Mouse (Mus musculus) urinary bladder, adult 18-20 months (tissue): ENCODE measurements around the gene Irak2.

Source experiments
- DNase-seq, 2 experiments: peaks; one replicate each; pipeline ENCODE4 v3.0.0; 2022; ENCODE audit warnings: low spot score in 2 of 2, mixed read lengths in 2 of 2

Gene Irak2

DNA sequence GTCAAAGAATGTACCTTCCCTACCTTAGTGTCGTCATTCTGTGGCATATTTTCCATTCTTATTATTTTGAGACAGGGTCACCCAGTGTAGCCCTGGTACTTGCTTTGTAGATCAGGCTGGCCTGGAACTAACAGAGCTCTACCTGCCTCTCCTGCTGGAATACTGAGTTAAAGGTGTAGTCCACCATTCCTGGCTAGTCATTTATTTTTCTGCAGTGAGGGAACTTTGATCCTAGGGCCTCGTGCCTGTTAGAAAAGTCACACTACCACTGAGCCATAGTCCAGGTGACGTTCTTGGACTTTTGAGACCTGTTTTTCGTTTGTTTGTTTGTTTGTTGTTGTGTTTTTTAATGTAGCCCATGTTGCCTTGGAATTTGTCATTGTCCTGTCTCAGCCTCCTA lies 934 bp downstream of the Irak2 start:
- no peak for DNase-seq

DNA sequence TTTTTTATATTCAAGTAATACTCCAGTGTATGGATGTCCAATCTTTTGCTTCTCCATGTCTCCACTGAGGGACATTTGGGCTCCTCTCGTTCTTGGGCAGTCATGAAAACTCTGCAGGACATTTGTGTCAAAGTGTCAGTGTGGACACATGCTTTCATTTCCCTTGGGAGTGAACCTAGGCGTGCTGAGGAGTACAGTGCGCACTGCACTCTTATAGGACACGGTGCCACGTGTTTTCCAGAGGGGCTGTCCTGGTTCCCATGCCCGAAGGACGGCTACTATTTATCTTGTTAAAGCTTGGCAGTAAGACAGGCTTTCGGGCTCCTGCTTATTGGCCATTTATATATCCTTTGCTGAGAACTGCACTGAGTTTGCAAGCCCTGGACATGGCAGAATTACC lies 4.3 kb downstream of the Irak2 start:
- no peak for DNase-seq

DNA sequence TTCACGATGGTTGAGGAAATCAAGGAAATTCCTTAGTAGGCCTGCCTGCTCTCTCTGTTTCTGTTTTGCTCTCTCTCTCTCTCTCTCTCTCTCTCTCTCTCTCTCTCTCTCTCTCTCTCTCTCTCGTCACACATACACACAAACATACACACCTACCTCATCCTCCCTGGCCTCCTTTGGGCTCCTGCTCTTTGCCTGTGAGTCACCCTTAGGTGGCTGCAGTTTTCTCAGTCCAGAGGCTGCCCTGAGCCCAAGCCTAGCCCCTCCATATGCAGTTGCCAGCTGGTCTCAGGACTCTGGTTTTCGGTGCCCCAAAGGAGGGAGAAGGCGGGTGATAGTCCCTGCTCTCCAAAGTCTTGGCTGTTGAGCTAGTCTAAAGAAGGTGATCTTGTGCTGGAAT lies 4.8 kb downstream of the Irak2 start:
- DNase-seq, result no peak

DNA sequence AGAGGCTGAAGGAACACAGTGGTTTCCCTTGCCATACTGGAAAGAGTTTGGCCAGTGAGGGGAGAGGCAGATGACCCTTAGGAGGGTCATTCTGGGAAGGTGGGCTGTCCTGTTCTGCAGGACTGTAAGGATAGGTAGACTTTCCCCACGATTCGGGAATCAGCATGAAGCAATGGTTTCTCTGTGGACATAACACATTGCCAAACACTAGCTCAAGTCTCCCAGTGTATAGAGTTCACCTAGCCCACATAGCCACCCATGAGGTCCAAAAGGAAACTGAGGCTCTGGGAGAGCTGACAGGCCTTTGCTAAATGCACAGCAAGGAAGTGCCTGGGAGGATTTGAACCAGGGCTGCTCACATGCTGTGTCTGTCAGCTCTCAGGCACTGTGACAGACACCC lies 5.7 kb downstream of the Irak2 start:
- no peak for DNase-seq

GRCm38 (mm10) chr6:113644808-113645207 lies 6.5 kb downstream of the Irak2 start:
- no peak for DNase-seq

GRCm38 (mm10) chr6:113649346-113650196 lies 11.3 kb downstream of the Irak2 start:
- DNase-seq, result no peak

DNA sequence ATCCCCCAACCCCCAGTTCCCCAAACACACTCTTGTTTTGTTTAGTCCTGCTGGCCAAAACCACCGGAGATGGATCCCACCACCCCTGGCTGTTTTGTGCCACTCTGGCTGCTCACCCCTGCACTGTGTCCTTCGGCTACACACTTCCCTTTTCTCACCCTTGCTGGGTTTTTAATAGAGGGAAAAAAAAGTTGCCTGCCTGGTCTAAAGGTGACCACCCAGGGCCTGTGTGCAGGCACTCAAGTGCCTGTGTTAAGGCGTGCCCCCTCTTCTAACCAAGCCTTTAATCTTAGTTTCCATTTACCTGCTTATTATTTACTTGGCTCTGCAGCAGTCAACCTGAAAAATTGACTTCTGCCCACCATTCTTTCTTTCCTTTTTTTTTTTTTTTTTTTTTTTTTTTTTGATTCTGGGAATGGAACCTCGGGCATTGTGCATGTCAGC lies 12.0 kb downstream of the Irak2 start:
- no peak for DNase-seq

GRCm38 (mm10) chr6:113651626-113652025 lies 13.4 kb downstream of the Irak2 start:
- no peak for DNase-seq

GRCm38 (mm10) chr6:113653551-113653950 lies 15.3 kb downstream of the Irak2 start:
- DNase-seq, result no peak

- DNase-seq, result no peak
These were observed 15.8 kb downstream of the Irak2 start for GRCm38 (mm10) chr6:113654102-113654501.

- DNase-seq, result no peak
These were observed 16.6 kb downstream of the Irak2 start for GRCm38 (mm10) chr6:113654753-113655397.

DNA sequence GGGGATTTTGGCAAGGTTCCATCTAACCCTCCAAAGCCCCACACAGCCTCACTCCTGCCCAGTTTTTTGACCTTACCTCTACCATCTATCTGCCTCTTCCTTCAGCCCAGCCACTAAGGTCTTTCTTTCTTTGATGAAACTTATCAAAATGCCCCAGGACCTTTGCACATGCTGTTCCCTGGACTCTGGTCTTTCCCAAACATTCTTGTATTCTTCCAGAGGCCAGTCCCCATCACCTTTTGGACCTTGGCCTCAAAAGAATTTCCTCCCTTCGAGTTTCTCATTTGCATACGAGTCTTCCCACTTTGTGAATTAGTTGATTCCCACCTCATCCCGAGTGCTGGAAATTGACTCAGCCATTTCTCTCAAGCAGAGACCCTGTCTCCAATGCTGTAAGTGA lies 17.2 kb downstream of the Irak2 start:
- no peak for DNase-seq

DNA sequence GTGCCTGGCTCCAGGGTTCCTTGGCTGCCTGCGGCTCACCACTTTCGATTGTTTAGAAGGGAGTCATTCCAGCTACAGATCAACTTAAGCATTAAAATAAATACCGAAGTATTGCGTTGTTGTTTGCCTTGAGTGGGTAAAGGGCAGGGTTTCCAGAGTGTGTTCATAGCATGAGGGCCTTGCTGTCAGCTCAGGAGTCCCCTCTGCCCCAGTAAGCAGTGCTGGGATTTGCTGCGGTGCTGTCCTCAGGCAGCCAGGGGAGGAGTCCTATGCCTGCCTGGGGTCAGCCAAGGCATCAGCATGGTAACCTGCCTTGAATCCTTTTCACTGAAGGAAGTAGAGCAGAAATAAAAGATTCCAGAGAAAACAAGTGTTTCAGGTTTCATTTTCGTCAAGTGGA lies 18.6 kb downstream of the Irak2 start:
- peak in 1 of 2 experiments; percentile 52 for DNase-seq

DNA sequence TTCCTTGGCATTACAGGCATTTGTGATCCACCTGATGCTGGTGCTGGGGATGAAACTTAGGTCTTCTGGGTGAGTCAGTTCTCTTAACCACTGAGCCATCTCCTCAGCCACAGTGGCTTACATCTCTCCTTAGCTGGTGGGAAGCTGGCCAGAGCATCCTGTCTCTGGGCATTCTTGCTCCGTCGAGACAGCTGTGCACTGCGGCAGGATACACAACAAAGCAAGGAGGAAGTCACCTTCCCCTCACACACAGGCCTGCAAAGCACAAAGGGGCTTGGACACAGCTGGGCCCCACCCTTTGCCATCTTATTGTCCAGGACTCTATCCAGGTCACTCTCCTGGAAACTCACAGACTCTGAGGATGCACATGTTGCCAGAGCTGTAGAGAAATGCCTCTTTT lies 20.0 kb downstream of the Irak2 start:
- no peak for DNase-seq

- DNase-seq, result no peak
These were observed 21.6 kb downstream of the Irak2 start for GRCm38 (mm10) chr6:113659648-113660491.

- DNase-seq, result no peak
These were observed 22.5 kb downstream of the Irak2 start for GRCm38 (mm10) chr6:113660492-113661352.

GRCm38 (mm10) chr6:113661353-113662241 lies 23.3 kb downstream of the Irak2 start:
- DNase-seq, result no peak

DNA sequence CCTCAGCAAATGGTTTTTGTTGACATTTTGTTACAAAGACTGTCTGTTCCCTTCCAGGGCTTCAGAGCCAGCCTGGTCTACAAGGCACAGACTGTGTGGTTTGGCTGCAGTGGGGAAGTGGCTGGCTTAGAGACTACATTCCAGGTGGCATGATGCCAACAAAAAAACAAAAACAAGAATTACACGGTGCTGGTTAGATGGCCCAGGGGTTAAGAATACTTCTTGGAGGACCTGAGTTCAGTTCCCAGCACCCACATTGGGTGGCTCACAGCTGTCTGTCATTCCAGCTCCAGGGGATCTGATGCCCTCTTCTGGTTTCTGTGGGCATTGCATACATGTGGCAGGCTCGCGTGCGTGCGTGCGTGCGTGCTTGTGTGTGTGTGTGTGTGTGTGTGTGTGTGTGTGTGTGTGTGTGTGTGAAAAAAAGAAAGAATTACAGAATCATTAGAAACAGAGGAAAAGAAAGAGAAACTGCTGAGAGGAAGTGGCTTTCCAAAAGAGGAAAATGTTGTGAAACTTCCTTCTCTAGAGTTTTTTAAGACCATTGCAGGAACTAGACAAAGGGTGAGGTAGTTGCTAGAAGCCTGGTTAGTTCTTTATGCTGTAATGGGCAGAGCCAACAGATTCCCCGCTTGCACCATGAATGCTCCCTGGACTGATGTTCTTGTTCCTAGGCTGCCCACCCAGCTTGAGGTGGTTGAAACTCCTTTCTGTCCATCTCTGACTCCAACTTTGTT lies 24.9 kb downstream of the Irak2 start:
- DNase-seq, result no peak

- no peak for DNase-seq
These were observed 26.0 kb downstream of the Irak2 start for GRCm38 (mm10) chr6:113664305-113664704.
